26 mouse cellular contexts compared by ENCODE assay signal in genomic region chr2:6188891-6189674, GRCm38 (mm10). TPM values are rescaled to one million over a fixed set of nuclear protein-coding genes. Genes with fewer than 3 reads are reported as not detected.
DNase-seq lines count a peak whose midpoint lies in the region; ATAC-seq and TF ChIP-seq lines count a peak whose summit lies in the region.
"Had no signal": no experiment of that assay in that cellular context is flagged by ENCODE, and none has a peak within 500 bp of the region (broad histone marks: within the 10 kb centered on the region; RNA-seq: fewer than 3 reads in every experiment).

No protein-coding gene starts in this region.

- TF ChIP-seq EP300 in stomach, postnatal 0 days (optimal IDR thresholded peaks at IDR 0.05) = no peak

- no peak overlapping the region for H3K4me2 ChIP-seq in kidney, embryonic 15.5 days
- H3K4me2 ChIP-seq in stomach, postnatal 0 days (replicated peaks; ENCODE audit: low read depth) = no peak overlapping the region
- H3K4me2 ChIP-seq: embryonic facial prominence, embryonic 13.5 days; forebrain, embryonic 15.5 days; heart, embryonic 11.5 days; hindbrain, embryonic 15.5 days; intestine, embryonic 15.5 days; lung, embryonic 14.5 days; midbrain, embryonic 11.5 days had no signal

- 0 out of 2 replicates have a peak, but pooled peaks cover 4% of the 10 kb centered on the region for H3K9me3 ChIP-seq in kidney, embryonic 15.5 days (replicated peaks)
- H3K9me3 ChIP-seq in stomach, postnatal 0 days (ENCODE audit: control insufficient read depth, low read length) = no peaks in the 10 kb centered on the region
- H3K9me3 ChIP-seq: forebrain, embryonic 15.5 days; hindbrain, embryonic 15.5 days had no signal

- 55% methylated on average over 11 of the region's 11 CpGs for WGBS in kidney, embryonic 15.5 days
- WGBS in stomach, postnatal 0 days = 84% methylated on average over 11 of the region's 11 CpGs

- no peak overlapping the region for H3K9ac ChIP-seq in kidney, embryonic 15.5 days
- H3K9ac ChIP-seq in stomach, postnatal 0 days (ENCODE audit: low read length) = no peak overlapping the region
- H3K9ac ChIP-seq: embryonic facial prominence, embryonic 13.5 days; forebrain, embryonic 15.5 days; hindbrain, embryonic 15.5 days; intestine, embryonic 15.5 days; lung, embryonic 14.5 days had no signal

- H3K4me3 ChIP-seq in kidney, embryonic 15.5 days (replicated peaks) = no peak overlapping the region
- no peak overlapping the region for H3K4me3 ChIP-seq in stomach, postnatal 0 days (ENCODE audit: low read depth, low read length)
- H3K4me3 ChIP-seq: embryonic facial prominence, embryonic 13.5 days; forebrain, embryonic 15.5 days; hindbrain, embryonic 15.5 days; intestine, embryonic 15.5 days had no signal

- H3K27me3 ChIP-seq in kidney, embryonic 15.5 days = no peaks in the 10 kb centered on the region
- H3K27me3 ChIP-seq in stomach, postnatal 0 days (ENCODE audit: control insufficient read depth, insufficient read depth, low read length) = no peaks in the 10 kb centered on the region
- H3K27me3 ChIP-seq: forebrain, embryonic 15.5 days; hindbrain, embryonic 15.5 days; intestine, embryonic 15.5 days had no signal

- H3K36me3 ChIP-seq in kidney, embryonic 15.5 days = 0 out of 2 replicates have a peak, but pooled peaks cover under 1% of the 10 kb centered on the region
- no peaks in the 10 kb centered on the region for H3K36me3 ChIP-seq in stomach, postnatal 0 days (ENCODE audit: control insufficient read depth, insufficient read depth, low read length)
- H3K36me3 ChIP-seq: embryonic facial prominence, embryonic 13.5 days; forebrain, embryonic 15.5 days; G1E; hindbrain, embryonic 15.5 days; intestine, embryonic 15.5 days had no signal

- peak overlapping the region; percentile 55 for H3K27ac ChIP-seq in kidney, embryonic 15.5 days
- no peak overlapping the region for H3K27ac ChIP-seq in stomach, postnatal 0 days (replicated peaks)
- H3K27ac ChIP-seq: embryonic facial prominence, embryonic 13.5 days; forebrain, embryonic 15.5 days; hindbrain, embryonic 15.5 days; intestine, embryonic 15.5 days had no signal

- peaks cover 20% of the 10 kb centered on the region for H3K4me1 ChIP-seq in kidney, embryonic 15.5 days
- H3K4me1 ChIP-seq in stomach, postnatal 0 days (replicated peaks; ENCODE audit: control insufficient read depth, insufficient read depth) = 0 out of 2 replicates have a peak, but pooled peaks cover 3% of the 10 kb centered on the region

- peak; percentile 19; the same call in 1 of the 2 replicates for TF ChIP-seq CTCF in stomach, postnatal 0 days (IDR thresholded peaks at IDR 0.05; ENCODE audit: low read depth)

- ATAC-seq in kidney, embryonic 15.5 days (replicated peaks; ENCODE audit: low FRiP score) = peak; percentile 86
- peak; percentile 33 for ATAC-seq in granulocyte monocyte progenitor cell, adult 5-6 weeks (replicated peaks; ENCODE audit: poor library complexity, severe bottlenecking)
- no peak for ATAC-seq in stomach, postnatal 0 days (ENCODE audit: low FRiP score, low TSS enrichment)
- ATAC-seq: CD4-positive, CD25-positive, alpha-beta regulatory T cell, adult 4 months; forebrain, embryonic 15.5 days; intestine, embryonic 15.5 days had no signal

- no peak for DNase-seq in kidney, adult 18-20 months
- DNase-seq in spleen, postnatal 36 days (ENCODE audit: low spot score in 2 of 2) = peak; percentile 22 to 36
- DNase-seq in spleen, adult 12 weeks (ENCODE audit: low spot score) = no peak
- DNase-seq in stomach, postnatal 0 days (ENCODE audit: low spot score) = no peak
- DNase-seq in layer of hippocampus, postnatal 36 days = no peak
- no peak for DNase-seq in layer of hippocampus, adult 9-11 months
- DNase-seq: adrenal gland, postnatal 36 days; cerebellum, adult 9-10 months; gastrocnemius, postnatal 36 days; heart, postnatal 10 days; left cerebral cortex, postnatal 4 days; lung, embryonic 14.5 days; lung, postnatal 4 days; right cerebral cortex, postnatal 4 days; thymus, adult 18-20 months; thymus, postnatal 4 days had no signal

RNA-seq across cellular contexts. Expression of gene Echdc3, which starts 23.8 kb away (rescaled TPM):
- polyA plus RNA-seq in kidney, embryonic 15.5 days (2015; fragmentation: Nextera tagmentation; extraction: Ambion mirVana) = 8.7 and 9.5 TPM in 2 replicates
- total RNA-seq in granulocyte monocyte progenitor cell, adult 5-6 weeks (2014; fragmentation: Nextera tagmentation) = 2.4 and 4.1 TPM in 2 replicates
- 0.82 and 1.3 TPM in 2 replicates for total RNA-seq in granulocyte monocyte progenitor cell, adult 5-6 weeks (2017)
- polyA plus RNA-seq in stomach, postnatal 0 days (2015; fragmentation: Nextera tagmentation; extraction: Ambion mirVana) = 8.1 and 9.1 TPM in 2 replicates
- total RNA-seq in layer of hippocampus, postnatal 36 days (2021) = under 1 TPM; 0.62 to 0.78 TPM
- polyA plus RNA-seq: CD4-positive, CD25-positive, alpha-beta regulatory T cell, adult 4 months; G1E had no signal

RNA-seq across cellular contexts. Expression of gene Proser2, which starts 59.1 kb away (rescaled TPM):
- polyA plus RNA-seq in kidney, embryonic 15.5 days (2015; fragmentation: Nextera tagmentation; extraction: Ambion mirVana) = 12.7 and 15.3 TPM in 2 replicates
- not detected in 2 replicates for total RNA-seq in granulocyte monocyte progenitor cell, adult 5-6 weeks (2014; fragmentation: Nextera tagmentation)
- total RNA-seq in granulocyte monocyte progenitor cell, adult 5-6 weeks (2017) = not detected in 2 replicates
- polyA plus RNA-seq in stomach, postnatal 0 days (2015; fragmentation: Nextera tagmentation; extraction: Ambion mirVana) = 49.0 and 55.2 TPM in 2 replicates
- total RNA-seq in layer of hippocampus, postnatal 36 days (2021) = 1 to 10 TPM; 2.2 to 2.3 TPM
- polyA plus RNA-seq: G1E had no signal

Comparison
In these comparisons a context has a peak if more than half of its experiments do, and no peak if none do; other contexts are left out.
1. DNase-seq: peak in spleen, postnatal 36 days (2 of 2); none in kidney, adult 18-20 months (single experiment), spleen, adult 12 weeks (single experiment), stomach, postnatal 0 days (single experiment), layer of hippocampus, postnatal 36 days (0 of 2) and layer of hippocampus, adult 9-11 months (single experiment).